Mouse (Mus musculus) heart, embryonic 14.5 days (tissue): ENCODE measurements around the gene Csf2. TPM values are rescaled to one million over a fixed set of nuclear protein-coding genes. Genes with fewer than 3 reads are reported as not detected.

Experiments
- ATAC-seq: fragments of 200-750 bp; cut with Nextera tagmentation; 2 replicates; pipeline ENCODE4 v1.8.0; 2017; ENCODE audit warnings: low read depth, moderate TSS enrichment; ENCODE audit not compliant: insufficient number of reproducible peaks, insufficient read depth, low FRiP score
- H3K27ac ChIP-seq, 2 experiments: fragments of 200-500 bp in 1 of 2; fragments of 300-500 bp in 1 of 2; sonication (generic) in 1 of 2; replicated peaks in 1 of 2; 2 replicates each; pipeline ENCODE4 v1.5.1; 2012 to 2014; ENCODE audit warnings: low read depth in 2 of 2, low read length in 2 of 2, control low read depth in 1 of 2, mild to moderate bottlenecking in 1 of 2, mixed read lengths in 1 of 2; ENCODE audit not compliant: control insufficient read depth in 1 of 2, insufficient read depth in 1 of 2
- H3K27me3 ChIP-seq: fragments of 300-500 bp; sonication (generic); 2 replicates; pipeline ENCODE4 v1.6.1; 2014; ENCODE audit warnings: mild to moderate bottlenecking, low read length, control low read depth; ENCODE audit not compliant: control insufficient read depth, insufficient read depth
- H3K36me3 ChIP-seq: fragments of 300-500 bp; sonication (generic); 2 replicates; pipeline ENCODE4 v1.6.1; 2014; ENCODE audit warnings: mild to moderate bottlenecking, control low read depth, low read length, mixed read lengths; ENCODE audit not compliant: control insufficient read depth, insufficient read depth
- H3K4me1 ChIP-seq, 2 experiments: fragments of 200-500 bp in 1 of 2; fragments of 300-500 bp in 1 of 2; sonication (generic) in 1 of 2; 2 replicates each; pipeline ENCODE4 v1.6.1; 2012 to 2014; ENCODE audit warnings: low read length in 2 of 2, control low read depth in 1 of 2, mixed read lengths in 1 of 2; ENCODE audit not compliant: control insufficient read depth in 2 of 2, insufficient read depth in 2 of 2
- H3K4me2 ChIP-seq: fragments of 300-500 bp; sonication (generic); 2 replicates; pipeline ENCODE4 v1.6.1; 2014; ENCODE audit warnings: mild to moderate bottlenecking, low read length
- H3K4me3 ChIP-seq, 2 experiments: fragments of 200-500 bp in 1 of 2; fragments of 300-500 bp in 1 of 2; sonication (generic) in 1 of 2; 2 replicates each; pipeline ENCODE4 v1.5.1; 2012 to 2014; ENCODE audit warnings: low read length in 2 of 2, mild to moderate bottlenecking in 2 of 2, control low read depth in 1 of 2, low read depth in 1 of 2, moderate library complexity in 1 of 2; ENCODE audit not compliant: control insufficient read depth in 1 of 2, insufficient read depth in 1 of 2
- H3K9ac ChIP-seq: fragments of 300-500 bp; sonication (generic); 2 replicates; pipeline ENCODE4 v1.6.1; 2014; ENCODE audit warnings: mild to moderate bottlenecking, low read length
- H3K9me3 ChIP-seq: fragments of 300-500 bp; sonication (generic); 2 replicates; pipeline ENCODE4 v1.6.1; 2016; ENCODE audit warnings: low read length, control low read depth; ENCODE audit not compliant: control insufficient read depth
- WGBS: fragments of 180-500 bp; shearing (Covaris S2); extraction: QIAGEN DNeasy Blood & Tissue Kit; methylation state at CpG from one replicate; pipeline ENCODE4 v1.1.7; 2014; 5-methylcytosine and 5-hydroxymethylcytosine counted together
- polyA plus RNA-seq: library from polyadenylated mRNA; unstranded; fragments of >200 nt; fragmentation: Nextera tagmentation; extraction: Ambion mirVana; gene quantifications from 2 replicates; pipeline ENCODE4 v1.2.1, GENCODE M21; 2014

Csf2 gene
- polyA plus RNA-seq, 1 experiment from 2014 or later: not detected

GRCm38 (mm10) chr11:54254114-54254513 is 4.6 kb upstream of the Csf2 start:
- Histone ChIP-seq H3K4me1 (peaks cover 0 to 3% of the 10 kb centered on the region in 2 experiments; a peak in 1 of 4 replicates), H3K9me3 (no peaks in the 10 kb centered on the region), H3K9ac (no peak overlapping the region), H3K27ac (no peak overlapping the region), H3K36me3 (no peaks in the 10 kb centered on the region), H3K4me3 (no peak overlapping the region), H3K27me3 (peaks cover 2% of the 10 kb centered on the region; the same call in 1 of the 2 replicates), H3K4me2 (no peak overlapping the region)
- no peak for ATAC-seq
- WGBS: 41% methylated on average over 4 of the region's 4 CpGs

GRCm38 (mm10) chr11:54250575-54250974 is 1.1 kb upstream of the Csf2 start:
- ATAC-seq: no peak
- Histone ChIP-seq H3K9me3 (no peaks in the 10 kb centered on the region), H3K4me2 (no peak overlapping the region), H3K4me3 (no peak overlapping the region), H3K9ac (no peak overlapping the region), H3K27me3 (no peaks in the 10 kb centered on the region; the same call in 1 of the 2 replicates), H3K27ac (no peak overlapping the region), H3K36me3 (no peaks in the 10 kb centered on the region), H3K4me1 (peaks cover 2 to 3% of the 10 kb centered on the region in 2 experiments; a peak in 2 of 4 replicates)
- 92% methylated on average over 11 of the region's 11 CpGs for WGBS

GRCm38 (mm10) chr11:54249748-54250147 is 281 bp upstream of the Csf2 start:
- Histone ChIP-seq H3K27me3 (no peaks in the 10 kb centered on the region), H3K36me3 (no peaks in the 10 kb centered on the region), H3K4me2 (no peak overlapping the region), H3K9me3 (no peaks in the 10 kb centered on the region), H3K9ac (no peak overlapping the region), H3K4me3 (no peak overlapping the region), H3K4me1 (peaks cover 2 to 3% of the 10 kb centered on the region in 2 experiments; a peak in 2 of 4 replicates), H3K27ac (no peak overlapping the region)
- WGBS: 86% methylated on average over 3 of the region's 3 CpGs
- ATAC-seq: no peak

GRCm38 (mm10) chr11:54247251-54247950 is 2.1 kb downstream of the Csf2 start:
- no peaks in the 10 kb centered on the region for H3K9me3 ChIP-seq
- 74% methylated on average over 10 of the region's 10 CpGs for WGBS
- no peaks in the 10 kb centered on the region for H3K36me3 ChIP-seq
- H3K27ac ChIP-seq: no peak overlapping the region
- H3K4me1 ChIP-seq: peaks cover 2 to 3% of the 10 kb centered on the region in 2 experiments; a peak in 2 of 4 replicates
- no peak overlapping the region for H3K4me2 ChIP-seq
- H3K27me3 ChIP-seq: no peaks in the 10 kb centered on the region
- no peak overlapping the region for H3K4me3 ChIP-seq
- H3K9ac ChIP-seq: no peak overlapping the region
- ATAC-seq: no peak

GRCm38 (mm10) chr11:54244465-54244864 is 5.0 kb downstream of the Csf2 start:
- Histone ChIP-seq H3K9me3 (no peaks in the 10 kb centered on the region), H3K36me3 (no peaks in the 10 kb centered on the region)
- ATAC-seq: no peak

GRCm38 (mm10) chr11:54242494-54242893 is 7.0 kb downstream of the Csf2 start:
- no peak overlapping the region for H3K4me2 ChIP-seq
- H3K9me3 ChIP-seq: no peaks in the 10 kb centered on the region
- H3K4me1 ChIP-seq: no peaks in the 10 kb centered on the region; a peak in 2 of 4 replicates
- no peaks in the 10 kb centered on the region for H3K36me3 ChIP-seq
- WGBS: 66% methylated on average over 3 of the region's 3 CpGs
- no peak overlapping the region for H3K4me3 ChIP-seq
- no peak overlapping the region for H3K27ac ChIP-seq
- no peaks in the 10 kb centered on the region for H3K27me3 ChIP-seq
- no peak overlapping the region for H3K9ac ChIP-seq
- ATAC-seq: no peak

More at GRCm38 (mm10) chr11:54244465-54244864, 5.0 kb downstream of the Csf2 start:
- WGBS: 63% methylated on average over 6 of the region's 6 CpGs
- Histone ChIP-seq H3K27ac (no peak overlapping the region), H3K4me1 (peaks cover 2 to 3% of the 10 kb centered on the region in 2 experiments; a peak in 2 of 4 replicates), H3K4me2 (no peak overlapping the region), H3K9ac (no peak overlapping the region), H3K27me3 (no peaks in the 10 kb centered on the region), H3K4me3 (no peak overlapping the region)

- H3K9me3 ChIP-seq: no peaks in the 10 kb centered on the region
- H3K36me3 ChIP-seq: no peaks in the 10 kb centered on the region
- no peak overlapping the region for H3K4me3 ChIP-seq
- H3K4me2 ChIP-seq: no peak overlapping the region
- no peak overlapping the region for H3K9ac ChIP-seq
- ATAC-seq: peak; percentile 69
- WGBS: 18% methylated on average over 2 of the region's 2 CpGs
- H3K27ac ChIP-seq: no peak overlapping the region
- H3K27me3 ChIP-seq: no peaks in the 10 kb centered on the region
- peaks cover 6 to 8% of the 10 kb centered on the region in 2 experiments; a peak in 1 of 4 replicates for H3K4me1 ChIP-seq
Observed at GRCm38 (mm10) chr11:54236939-54237338, 12.5 kb downstream of the Csf2 start.
